Mouse (Mus musculus) midbrain, postnatal 0 days (tissue): ENCODE measurements around the gene Rhoq. TPM values are rescaled to one million over a fixed set of nuclear protein-coding genes. Genes with fewer than 3 reads are reported as not detected.
A peak's percentile ranks its signal among the peaks of the same experiment; 100 is the strongest.

ENCODE experiments used
- ATAC-seq: fragments of 200-750 bp; cut with Nextera tagmentation; 2 replicates; pipeline ENCODE4 v1.8.0; 2017; ENCODE audit warnings: moderate number of reproducible peaks, mild to moderate bottlenecking, moderate TSS enrichment, moderate library complexity; ENCODE audit not compliant: low FRiP score
- DNase-seq: peaks from one replicate; pipeline ENCODE4 v3.0.0-alpha.2; 2015; ENCODE audit warnings: low spot score
- H3K27ac ChIP-seq: fragments of 300-500 bp; sonication (generic); 2 replicates; pipeline ENCODE4 v1.5.1; 2014; ENCODE audit warnings: low read depth, mild to moderate bottlenecking, low read length, mixed read lengths
- H3K27me3 ChIP-seq: fragments of 300-500 bp; sonication (generic); 2 replicates; pipeline ENCODE4 v1.6.1; 2014; ENCODE audit warnings: low read length, control low read depth, mixed read lengths; ENCODE audit not compliant: insufficient read depth
- H3K36me3 ChIP-seq: fragments of 300-500 bp; sonication (generic); 2 replicates; pipeline ENCODE4 v1.6.1; 2014; ENCODE audit warnings: low read length, control low read depth, mixed read lengths; ENCODE audit not compliant: insufficient read depth
- H3K4me1 ChIP-seq: fragments of 300-500 bp; sonication (generic); 2 replicates; pipeline ENCODE4 v1.6.1; 2014; ENCODE audit warnings: mild to moderate bottlenecking, control low read depth, antibody characterized with exemption, low read length, mixed read lengths; ENCODE audit not compliant: insufficient read depth
- H3K4me2 ChIP-seq: fragments of 300-500 bp; sonication (generic); 2 replicates; pipeline ENCODE4 v1.6.1; 2014; ENCODE audit warnings: low read depth, mild to moderate bottlenecking, low read length, mixed read lengths; ENCODE audit not compliant: poor library complexity, severe bottlenecking
- H3K4me3 ChIP-seq: fragments of 300-500 bp; sonication (generic); 2 replicates; pipeline ENCODE4 v1.5.1; 2014; ENCODE audit warnings: low read depth, mild to moderate bottlenecking, low read length, moderate library complexity
- H3K9ac ChIP-seq: fragments of 300-500 bp; sonication (generic); replicated peaks from 2 replicates; pipeline ENCODE4 v1.6.1; 2014; ENCODE audit warnings: mild to moderate bottlenecking, low read length, moderate library complexity, mixed read lengths; ENCODE audit not compliant: poor library complexity, severe bottlenecking
- H3K9me3 ChIP-seq: fragments of 300-500 bp; sonication (generic); 2 replicates; pipeline ENCODE4 v1.6.1; 2016; ENCODE audit warnings: low read length, control low read depth
- CTCF ChIP-seq: IDR thresholded peaks from 2 replicates; pipeline ENCODE4 v1.5.1; 2016; ENCODE audit warnings: antibody characterized with exemption, mild to moderate bottlenecking
- WGBS: fragments of 180-500 bp; shearing (Covaris S2); extraction: QIAGEN DNeasy Blood & Tissue Kit; methylation state at CpG from one replicate; pipeline ENCODE4 v1.1.7; 2014; 5-methylcytosine and 5-hydroxymethylcytosine counted together
- polyA plus RNA-seq: library from polyadenylated mRNA; unstranded; fragments of >200 nt; fragmentation: Nextera tagmentation; extraction: Ambion mirVana; gene quantifications from 2 replicates; pipeline ENCODE4 v1.2.1, GENCODE M21; 2015
- total RNA-seq: library from RNA; depleted of rRNA; stranded (reverse); fragments of >200 nt; gene quantifications from 2 replicates; pipeline ENCODE4 v1.2.3, GENCODE M21; 2014

The Rhoq gene
- total and polyA plus RNA-seq, 2 experiments from 2014 or later = 5.1 to 23.1 TPM

DNA sequence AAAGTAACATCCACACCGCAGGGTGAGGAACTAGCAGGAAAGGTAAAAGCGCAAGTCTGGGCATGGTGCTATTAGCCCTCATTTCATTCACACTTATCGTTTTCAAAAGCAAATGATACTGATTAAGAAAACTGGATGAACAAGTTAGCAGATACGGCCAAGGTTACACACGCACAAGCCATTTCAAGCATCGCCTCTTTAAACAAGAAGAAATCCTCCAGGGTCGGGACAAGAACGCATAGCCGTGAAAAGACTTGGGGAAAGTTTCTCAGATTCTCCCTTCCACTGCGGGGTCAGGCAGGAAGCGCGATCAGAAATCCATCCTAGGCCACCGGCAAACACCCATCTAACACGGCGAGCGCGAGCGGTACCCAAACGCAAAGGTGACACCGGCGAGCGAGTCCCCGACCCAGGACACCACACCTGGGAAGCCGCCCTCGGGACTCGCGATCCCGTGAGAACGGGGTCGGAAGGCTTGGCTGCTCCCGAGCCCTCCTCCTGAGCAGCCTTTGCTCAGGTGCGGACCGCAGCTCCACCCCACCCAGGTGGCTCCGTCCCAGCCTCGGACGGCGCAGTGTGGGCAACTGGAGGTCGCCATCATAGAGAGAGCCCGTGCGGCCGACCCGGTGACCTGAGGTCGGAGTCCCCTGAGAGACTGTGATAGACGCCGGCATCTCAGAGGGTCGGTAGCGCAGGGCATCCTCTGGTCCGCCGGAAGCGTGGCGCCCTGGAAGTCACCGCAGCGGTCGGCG lies 61.8 kb downstream of the Rhoq start:
- ATAC-seq (peak; percentile 78), DNase-seq (no peak)
- Histone ChIP-seq H3K4me3 (peak overlapping the region; percentile 91), H3K4me2 (peak overlapping the region; percentile 97), H3K36me3 (no peaks in the 10 kb centered on the region), H3K27ac (no peak overlapping the region), H3K9me3 (no peaks in the 10 kb centered on the region), H3K4me1 (0 out of 2 replicates have a peak, but pooled peaks cover 2% of the 10 kb centered on the region), H3K9ac (peak overlapping the region; percentile 68), H3K27me3 (no peaks in the 10 kb centered on the region)
- TF ChIP-seq CTCF = no peak
- 1% methylated on average over 54 of the region's 55 CpGs for WGBS

DNA sequence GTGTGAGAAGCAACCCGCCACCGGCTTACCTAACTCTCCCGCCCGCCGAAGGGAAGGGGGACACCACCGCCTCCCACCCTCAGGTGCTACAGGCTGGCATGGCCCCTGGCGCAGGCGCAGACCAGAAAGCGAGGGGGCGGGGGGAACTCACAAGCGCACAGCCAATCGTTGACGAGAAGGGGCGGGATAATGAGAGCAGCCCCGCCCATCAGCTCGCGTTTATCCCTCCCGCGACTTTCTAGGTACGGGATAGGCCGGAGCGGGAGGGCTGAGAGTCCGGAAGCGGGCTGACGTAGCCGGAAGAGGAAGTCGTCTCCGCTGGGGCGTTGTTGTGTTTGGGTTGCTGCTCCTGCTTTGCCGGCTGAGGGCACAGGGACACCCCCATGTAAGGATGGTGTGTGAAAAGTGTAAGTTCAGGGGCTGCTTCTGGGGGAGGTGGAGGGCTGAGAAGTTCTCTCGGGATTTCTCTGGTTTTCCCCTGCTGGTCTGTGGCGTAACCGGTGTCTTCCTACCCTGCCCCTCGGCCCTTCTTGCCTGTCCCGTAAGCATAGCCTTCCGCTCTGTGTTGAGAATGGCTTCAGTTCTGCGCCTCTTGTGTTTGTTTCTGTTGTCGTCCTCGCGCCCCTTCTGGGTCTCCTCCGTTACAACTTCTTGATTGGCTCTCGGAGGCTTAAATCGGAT lies 62.5 kb downstream of the Rhoq start, which contains the start of the genes Pigf and Cript:
TSS of gene Pigf (minus strand) at position 138 of the 681 bp plus-strand sequence.
TSS of gene Cript (plus strand) at position 282 of the 681 bp plus-strand sequence.
- Histone ChIP-seq H3K4me2 (peak within 1 kb of the TSS; percentile 97), H3K27me3 (no peaks in the 10 kb centered on the region), H3K4me1 (0 out of 2 replicates have a peak, but pooled peaks cover 2% of the 10 kb centered on the region), H3K9ac (peak within 1 kb of the TSS; percentile 74), H3K36me3 (no peaks in the 10 kb centered on the region), H3K4me3 (peak within 1 kb of the TSS; percentile 91), H3K9me3 (no peaks in the 10 kb centered on the region), H3K27ac (peak within 1 kb of the TSS; percentile 62; the same call in 1 of the 2 replicates)
- peak; percentile 14 for TF ChIP-seq CTCF
- under 1% methylated on average over 37 of the region's 43 CpGs for WGBS
- DNase-seq (peak; percentile 99), ATAC-seq (peak; percentile 100)

DNA sequence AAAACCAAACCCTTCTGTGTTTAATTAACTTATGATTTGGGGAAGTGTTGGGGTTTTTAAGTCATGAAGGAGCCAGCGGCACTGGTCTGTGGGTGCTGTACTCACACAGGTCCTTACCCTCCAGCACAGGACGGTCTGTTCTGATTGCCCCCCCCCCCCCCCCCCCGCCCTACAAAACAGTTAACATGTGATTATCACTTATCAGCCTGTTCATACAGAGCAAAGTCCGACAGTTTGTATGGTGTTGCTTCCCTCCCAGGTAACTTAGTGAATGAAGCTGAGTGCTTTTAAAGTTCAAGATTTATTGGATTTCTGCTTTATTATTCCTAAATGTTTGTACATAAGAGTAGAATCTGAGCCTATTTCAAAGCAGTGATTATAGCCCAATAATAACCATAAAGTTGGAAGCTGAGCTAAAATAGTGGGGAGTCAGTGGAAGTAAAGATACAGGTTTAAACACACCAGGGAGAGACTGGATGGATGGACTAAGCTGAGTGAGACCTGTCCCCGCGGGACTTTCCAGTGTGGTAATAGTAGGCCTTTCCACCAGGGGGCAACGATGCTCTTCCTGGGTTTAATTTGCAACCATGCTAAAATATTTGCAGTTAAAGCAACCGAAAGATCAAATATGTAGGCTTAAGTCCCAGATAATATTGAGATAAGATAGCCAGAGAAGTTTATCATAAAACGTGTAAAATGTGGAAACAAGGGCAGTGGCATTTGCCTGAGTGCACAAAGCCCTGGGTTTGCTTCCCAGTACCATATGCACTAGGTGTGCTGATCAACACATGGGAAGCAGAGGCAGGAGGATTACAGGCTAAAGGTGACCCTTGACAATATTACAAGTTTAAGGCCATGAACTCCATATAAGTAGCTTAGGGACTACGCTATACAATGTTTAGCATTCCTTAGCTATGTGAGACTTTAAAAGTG lies 73.5 kb downstream of the Rhoq start:
- Histone ChIP-seq H3K4me1 (no peaks in the 10 kb centered on the region), H3K4me2 (no peak overlapping the region), H3K27me3 (no peaks in the 10 kb centered on the region), H3K27ac (no peak overlapping the region), H3K4me3 (no peak overlapping the region), H3K9ac (no peak overlapping the region), H3K9me3 (no peaks in the 10 kb centered on the region), H3K36me3 (peaks cover 7% of the 10 kb centered on the region; the same call in 1 of the 2 replicates)
- DNase-seq (peak; percentile 50), ATAC-seq (no peak)
- peak; percentile 76 for TF ChIP-seq CTCF
- WGBS = 60% methylated on average over 9 of the region's 10 CpGs

GRCm38 (mm10) chr17:87038496-87038895 lies 75.6 kb downstream of the Rhoq start:
- WGBS = 88% methylated on average over 5 of the region's 5 CpGs
- Histone ChIP-seq H3K36me3 (peaks cover 7% of the 10 kb centered on the region; the same call in 1 of the 2 replicates), H3K4me1 (no peaks in the 10 kb centered on the region), H3K9me3 (no peaks in the 10 kb centered on the region), H3K27ac (no peak overlapping the region), H3K9ac (no peak overlapping the region), H3K4me3 (no peak overlapping the region), H3K27me3 (no peaks in the 10 kb centered on the region), H3K4me2 (no peak overlapping the region)
- no peak for TF ChIP-seq CTCF
- ATAC-seq (no peak), DNase-seq (no peak)

- H3K9me3 ChIP-seq = no peaks in the 10 kb centered on the region
- WGBS = 63% methylated on average over 19 of the region's 19 CpGs
- peaks cover 3% of the 10 kb centered on the region; the same call in 1 of the 2 replicates for H3K36me3 ChIP-seq
- H3K27me3 ChIP-seq = no peaks in the 10 kb centered on the region
- no peak for TF ChIP-seq CTCF
- ATAC-seq (0 out of 2 replicates have a peak, but pooled peaks have one; percentile 15), DNase-seq (no peak)
- peak overlapping the region; percentile 18; the same call in 1 of the 2 replicates for H3K4me2 ChIP-seq
- H3K9ac ChIP-seq = no peak overlapping the region
- no peaks in the 10 kb centered on the region for H3K4me1 ChIP-seq
- no peak overlapping the region for H3K27ac ChIP-seq
- no peak overlapping the region for H3K4me3 ChIP-seq
Observed at GRCm38 (mm10) chr17:87041739-87042138, 78.9 kb downstream of the Rhoq start.
